Mouse (Mus musculus) ES-Bruce4 (cell line): ENCODE results near the gene Slc44a2. TPM values are rescaled to one million over a fixed set of nuclear protein-coding genes. Genes with fewer than 3 reads are reported as not detected.

ENCODE experiments used
- H3K27ac ChIP-seq: 2 replicates; pipeline ENCODE4 v1.5.1; 2012; ENCODE audit warnings: low read length, inconsistent platforms; ENCODE audit not compliant: insufficient read depth
- H3K27me3 ChIP-seq: 2 replicates; pipeline ENCODE4 v1.6.1; 2012; ENCODE audit warnings: mild to moderate bottlenecking, low read length, inconsistent platforms; ENCODE audit not compliant: control insufficient read depth, poor library complexity, insufficient read depth, severe bottlenecking
- H3K36me3 ChIP-seq: 2 replicates; pipeline ENCODE4 v1.6.1; 2012; ENCODE audit warnings: inconsistent platforms, mild to moderate bottlenecking, low read length, moderate library complexity; ENCODE audit not compliant: control insufficient read depth, poor library complexity, insufficient read depth, severe bottlenecking
- H3K4me1 ChIP-seq: one replicate; pipeline ENCODE4 v1.8.1; 2011; ENCODE audit warnings: low read length; ENCODE audit not compliant: control insufficient read depth, insufficient read depth
- H3K4me3 ChIP-seq: 2 replicates; pipeline ENCODE4 v1.5.1; 2011; ENCODE audit warnings: low read depth, mild to moderate bottlenecking, low read length
- H3K9ac ChIP-seq: 2 replicates; pipeline ENCODE4 v1.6.1; 2012; ENCODE audit warnings: low read depth, mild to moderate bottlenecking, inconsistent platforms; ENCODE audit not compliant: poor library complexity, severe bottlenecking
- H3K9me3 ChIP-seq: replicated peaks from 2 replicates; pipeline ENCODE4 v1.6.1; 2012; ENCODE audit warnings: mild to moderate bottlenecking, low read length, inconsistent platforms; ENCODE audit not compliant: control insufficient read depth, poor library complexity, insufficient read depth, severe bottlenecking
- CTCF ChIP-seq: IDR thresholded peaks from one replicate; pipeline ENCODE4 v1.8.1; 2011; ENCODE audit warnings: low read depth, low read length
- EP300 ChIP-seq: IDR thresholded peaks from 2 replicates; pipeline ENCODE4 v1.6.1; 2011; ENCODE audit warnings: low read depth, low read length; ENCODE audit not compliant: insufficient read depth
- POLR2A ChIP-seq: IDR thresholded peaks from one replicate; pipeline ENCODE4 v1.8.1; 2011; ENCODE audit warnings: low read length; ENCODE audit not compliant: insufficient read depth
- polyA plus RNA-seq: library from polyadenylated mRNA; stranded (reverse); fragments of >200 nt; gene quantifications from 2 replicates; pipeline ENCODE4 v1.2.4, GENCODE M21; 2011; ENCODE audit warnings: low read depth; ENCODE audit not compliant: missing spikeins, insufficient read depth, insufficient read length

The Slc44a2 gene
- polyA plus RNA-seq: 64.9 and 66.4 TPM in 2 replicates

GRCm38 (mm10) chr9:21320619-21321512 lies at the start of gene Slc44a2:
TSS of gene Slc44a2 (plus strand) at chr9:21320698.
- Histone ChIP-seq H3K9me3 (no peaks in the 10 kb centered on the region), H3K27me3 (no peaks in the 10 kb centered on the region), H3K4me1 (no peaks in the 10 kb centered on the region), H3K27ac (no peak within 1 kb of the TSS), H3K9ac (peak within 1 kb of the TSS; percentile 44), H3K4me3 (peak within 1 kb of the TSS; percentile 88), H3K36me3 (no peaks in the 10 kb centered on the region)
- TF ChIP-seq EP300: no peak
- TF ChIP-seq POLR2A: peak; percentile 35

GRCm38 (mm10) chr9:21272391-21272790 lies 48.1 kb upstream of the Slc44a2 start:
- H3K4me1 ChIP-seq: no peaks in the 10 kb centered on the region
- H3K27ac ChIP-seq: no peak overlapping the region
- no peak overlapping the region for H3K9ac ChIP-seq
- H3K36me3 ChIP-seq: peaks cover 48% of the 10 kb centered on the region
- no peaks in the 10 kb centered on the region for H3K9me3 ChIP-seq
- no peak overlapping the region for H3K4me3 ChIP-seq
- H3K27me3 ChIP-seq: no peaks in the 10 kb centered on the region
- TF ChIP-seq EP300: no peak
- no peak for TF ChIP-seq POLR2A
- no peak for TF ChIP-seq CTCF

GRCm38 (mm10) chr9:21273094-21273493 lies 47.4 kb upstream of the Slc44a2 start:
- no peak for TF ChIP-seq EP300
- no peak for TF ChIP-seq CTCF
- H3K9ac ChIP-seq: no peak overlapping the region
- H3K4me3 ChIP-seq: no peak overlapping the region
- no peaks in the 10 kb centered on the region for H3K4me1 ChIP-seq
- no peaks in the 10 kb centered on the region for H3K9me3 ChIP-seq
- no peak overlapping the region for H3K27ac ChIP-seq
- peaks cover 47% of the 10 kb centered on the region for H3K36me3 ChIP-seq
- no peaks in the 10 kb centered on the region for H3K27me3 ChIP-seq

GRCm38 (mm10) chr9:21273520-21274228 lies 46.8 kb upstream of the Slc44a2 start:
- H3K9me3 ChIP-seq: no peaks in the 10 kb centered on the region
- no peaks in the 10 kb centered on the region for H3K27me3 ChIP-seq
- no peak overlapping the region for H3K4me3 ChIP-seq
- peaks cover 41% of the 10 kb centered on the region for H3K36me3 ChIP-seq
- no peaks in the 10 kb centered on the region for H3K4me1 ChIP-seq
- no peak overlapping the region for H3K27ac ChIP-seq
- TF ChIP-seq POLR2A (no peak), CTCF (no peak), EP300 (no peak)
- no peak overlapping the region for H3K9ac ChIP-seq

- Histone ChIP-seq H3K27me3 (no peaks in the 10 kb centered on the region), H3K9ac (no peak overlapping the region), H3K4me1 (no peaks in the 10 kb centered on the region), H3K27ac (no peak overlapping the region), H3K36me3 (peaks cover 38% of the 10 kb centered on the region), H3K4me3 (no peak overlapping the region), H3K9me3 (no peaks in the 10 kb centered on the region)
- no peak for TF ChIP-seq POLR2A
- no peak for TF ChIP-seq EP300
- TF ChIP-seq CTCF: no peak
Measured at GRCm38 (mm10) chr9:21274336-21274735, 46.2 kb upstream of the Slc44a2 start.
